9 mouse cellular contexts compared by ENCODE assay signal in genomic region chr13:41643798-41644197, GRCm38 (mm10). TPM values are rescaled to one million over a fixed set of nuclear protein-coding genes. Genes with fewer than 3 reads are reported as not detected.
A peak's percentile ranks its signal among the peaks of the same experiment; 100 is the strongest.
DNase-seq lines count a peak whose midpoint lies in the region; ATAC-seq and TF ChIP-seq lines count a peak whose summit lies in the region.
"Had no signal": no experiment of that assay in that cellular context is flagged by ENCODE, and none has a peak within 500 bp of the region (broad histone marks: within the 10 kb centered on the region; RNA-seq: fewer than 3 reads in every experiment).

No protein-coding gene starts in this region.

- no peaks in the 10 kb centered on the region for H3K36me3 ChIP-seq in limb, embryonic 11.5 days (ENCODE audit: control insufficient read depth, insufficient read depth, low read length)
- H3K36me3 ChIP-seq in limb, embryonic 10.5 days: no peaks in the 10 kb centered on the region
- no peaks in the 10 kb centered on the region for H3K36me3 ChIP-seq in neural tube, embryonic 15.5 days
- H3K36me3 ChIP-seq: liver, embryonic 15.5 days had no signal

- H3K27me3 ChIP-seq in limb, embryonic 11.5 days (ENCODE audit: control insufficient read depth, insufficient read depth, low read length): no peaks in the 10 kb centered on the region
- no peaks in the 10 kb centered on the region for H3K27me3 ChIP-seq in limb, embryonic 10.5 days (ENCODE audit: low read depth, poor library complexity, severe bottlenecking)
- H3K27me3 ChIP-seq in neural tube, embryonic 15.5 days (replicated peaks): no peaks in the 10 kb centered on the region
- H3K27me3 ChIP-seq: liver, embryonic 15.5 days had no signal

- no peaks in the 10 kb centered on the region for H3K9me3 ChIP-seq in limb, embryonic 11.5 days (ENCODE audit: control insufficient read depth, low read length)
- no peaks in the 10 kb centered on the region for H3K9me3 ChIP-seq in limb, embryonic 10.5 days (replicated peaks)
- no peaks in the 10 kb centered on the region for H3K9me3 ChIP-seq in neural tube, embryonic 15.5 days (replicated peaks)
- H3K9me3 ChIP-seq: liver, embryonic 15.5 days had no signal

- ATAC-seq in limb, embryonic 11.5 days (ENCODE audit: insufficient number of reproducible peaks, low FRiP score, low TSS enrichment, low read depth): peak; percentile 54; the same call in 1 of the 2 replicates
- peak; percentile 53; the same call in 1 of the 2 replicates for ATAC-seq in neural tube, embryonic 15.5 days (ENCODE audit: low FRiP score)

- H3K4me1 ChIP-seq in limb, embryonic 11.5 days (ENCODE audit: control insufficient read depth, insufficient read depth, low read length): no peaks in the 10 kb centered on the region
- H3K4me1 ChIP-seq in limb, embryonic 10.5 days: peaks cover 15% of the 10 kb centered on the region
- peaks cover 11% of the 10 kb centered on the region for H3K4me1 ChIP-seq in embryonic fibroblast, embryonic 13.5 days (ENCODE audit: control insufficient read depth, insufficient read depth, low read length)
- 0 out of 2 replicates have a peak, but pooled peaks cover 2% of the 10 kb centered on the region for H3K4me1 ChIP-seq in neural tube, embryonic 15.5 days
- H3K4me1 ChIP-seq: liver, embryonic 15.5 days had no signal

- no peak for TF ChIP-seq POLR2A in embryonic fibroblast, embryonic 13.5 days (IDR thresholded peaks at IDR 0.05; ENCODE audit: low read depth, low read length)

- H3K9ac ChIP-seq in limb, embryonic 11.5 days (ENCODE audit: low read length): no peak overlapping the region
- no peak overlapping the region for H3K9ac ChIP-seq in neural tube, embryonic 15.5 days (replicated peaks)
- H3K9ac ChIP-seq: liver, embryonic 15.5 days had no signal

- WGBS in limb, embryonic 11.5 days: 82% methylated on average over 7 of the region's 7 CpGs
- WGBS in limb, embryonic 10.5 days: 86% methylated on average over 7 of the region's 7 CpGs
- WGBS in neural tube, embryonic 15.5 days: 79% methylated on average over 7 of the region's 7 CpGs

- DNase-seq in limb, embryonic 11.5 days (ENCODE audit: low spot score): no peak
- no peak for DNase-seq in limb, embryonic 10.5 days (ENCODE audit: low spot score)
- DNase-seq in kidney, adult 9 months: peak; percentile 83
- DNase-seq in cerebellum, adult 11 months: no peak
- no peak for DNase-seq in cerebellum, adult 9-11 months
- no peak for DNase-seq in layer of hippocampus, postnatal 25 days (ENCODE audit: extremely low spot score in 1 of 2, low spot score in 1 of 2)

- TF ChIP-seq CTCF in embryonic fibroblast, embryonic 13.5 days (IDR thresholded peaks at IDR 0.05; ENCODE audit: borderline replicate concordance, insufficient read depth, low read length): no peak

- H3K27ac ChIP-seq in limb, embryonic 11.5 days (replicated peaks; ENCODE audit: low read depth, low read length): no peak overlapping the region
- H3K27ac ChIP-seq in limb, embryonic 10.5 days: no peak overlapping the region
- peak overlapping the region; percentile 58 for H3K27ac ChIP-seq in embryonic fibroblast, embryonic 13.5 days (ENCODE audit: insufficient read depth, low read length)
- H3K27ac ChIP-seq in neural tube, embryonic 15.5 days (replicated peaks): no peak overlapping the region
- H3K27ac ChIP-seq: liver, embryonic 15.5 days had no signal

- H3K4me2 ChIP-seq in limb, embryonic 11.5 days (ENCODE audit: low read depth, severe bottlenecking): peak overlapping the region; percentile 10; the same call in 1 of the 2 replicates
- H3K4me2 ChIP-seq in neural tube, embryonic 15.5 days: no peak overlapping the region
- H3K4me2 ChIP-seq: liver, embryonic 15.5 days had no signal

- H3K4me3 ChIP-seq in limb, embryonic 11.5 days (ENCODE audit: low read depth, low read length): no peak overlapping the region
- no peak overlapping the region for H3K4me3 ChIP-seq in limb, embryonic 10.5 days
- H3K4me3 ChIP-seq in embryonic fibroblast, embryonic 13.5 days (ENCODE audit: insufficient read depth, low read length): no peak overlapping the region
- no peak overlapping the region for H3K4me3 ChIP-seq in neural tube, embryonic 15.5 days (replicated peaks)
- H3K4me3 ChIP-seq: liver, embryonic 15.5 days had no signal

RNA-seq across cellular contexts. Expression of gene Tmem170b, which starts 38.1 kb away (rescaled TPM):
- 10.7 and 11.3 TPM in 2 replicates for polyA plus RNA-seq in limb, embryonic 11.5 days (2014; fragmentation: Nextera tagmentation; extraction: Ambion mirVana)
- 4.4 and 7.2 TPM in 2 replicates for polyA plus RNA-seq in limb, embryonic 10.5 days (2016; fragmentation: Nextera tagmentation; extraction: Ambion mirVana)
- 4.9 and 5.6 TPM in 2 replicates for polyA plus RNA-seq in embryonic fibroblast, embryonic 13.5 days (2011; ENCODE audit: insufficient read length, low read depth, missing spikeins)
- 34.1 and 38.0 TPM in 2 replicates for polyA plus RNA-seq in neural tube, embryonic 15.5 days (2015; fragmentation: Nextera tagmentation; extraction: Ambion mirVana)
- total RNA-seq in layer of hippocampus, postnatal 25 days (2021): 10 to 100 TPM; 86.6 to 89.5 TPM
